Mouse (Mus musculus) ES-E14 (cell line): ENCODE data around the gene Atp6v1b1. TPM values are rescaled to one million over a fixed set of nuclear protein-coding genes. Genes with fewer than 3 reads are reported as not detected.

Source experiments
- DNase-seq: peaks from one replicate; pipeline ENCODE4 v3.0.0-alpha.2; 2013; ENCODE audit warnings: low read depth, low spot score
- H3K27ac ChIP-seq: 2 replicates; pipeline ENCODE4 v1.5.1; 2012; ENCODE audit warnings: low read depth, mild to moderate bottlenecking, low read length, moderate library complexity, mixed read lengths; ENCODE audit not compliant: poor library complexity, insufficient read depth, severe bottlenecking
- H3K36me3 ChIP-seq: 2 replicates; pipeline ENCODE4 v1.6.1; 2012; ENCODE audit warnings: mild to moderate bottlenecking, low read length, moderate library complexity, mixed read lengths; ENCODE audit not compliant: control insufficient read depth, poor library complexity, insufficient read depth, severe bottlenecking
- H3K4me1 ChIP-seq, 2 experiments: fragments of 150-350 bp in 1 of 2; sonication (generic) in 1 of 2; 2 replicates each; pipeline ENCODE4 v1.6.1; 2012; ENCODE audit warnings: low read length in 2 of 2, mild to moderate bottlenecking in 1 of 2, mixed read lengths in 1 of 2; ENCODE audit not compliant: control insufficient read depth in 2 of 2, insufficient read depth in 2 of 2, poor library complexity in 1 of 2
- H3K4me3 ChIP-seq, 2 experiments: fragments of 150-350 bp in 1 of 2; sonication (generic) in 1 of 2; 2 replicates each; pipeline ENCODE4 v1.5.1; 2012; ENCODE audit warnings: low read length in 2 of 2, low read depth in 1 of 2, mild to moderate bottlenecking in 1 of 2, mixed read lengths in 1 of 2; ENCODE audit not compliant: insufficient read depth in 1 of 2, poor library complexity in 1 of 2, severe bottlenecking in 1 of 2
- H3K9ac ChIP-seq: 2 replicates; pipeline ENCODE4 v1.6.1; 2012; ENCODE audit warnings: low read depth, mild to moderate bottlenecking, low read length, mixed read lengths; ENCODE audit not compliant: poor library complexity, insufficient read depth, severe bottlenecking
- H3K9me3 ChIP-seq: fragments of 150-350 bp; sonication (generic); 2 replicates; pipeline ENCODE4 v1.6.1; 2012; ENCODE audit warnings: low read depth, mild to moderate bottlenecking, low read length; ENCODE audit not compliant: control insufficient read depth, insufficient read depth
- CHD2 ChIP-seq: IDR thresholded peaks from 2 replicates; pipeline ENCODE4 v1.6.1; 2014; ENCODE audit warnings: mild to moderate bottlenecking, low read depth, low read length, inconsistent platforms
- HCFC1 ChIP-seq: IDR thresholded peaks from 2 replicates; pipeline ENCODE4 v1.6.1; 2012; ENCODE audit warnings: low read length, inconsistent platforms, borderline replicate concordance; ENCODE audit not compliant: insufficient read depth
- MAFK ChIP-seq: IDR thresholded peaks from 2 replicates; pipeline ENCODE4 v1.6.1; 2014; ENCODE audit warnings: mild to moderate bottlenecking, low read depth, low read length, inconsistent platforms; ENCODE audit not compliant: insufficient read depth
- ZC3H11A ChIP-seq: IDR thresholded peaks from 2 replicates; pipeline ENCODE4 v1.6.1; 2012; ENCODE audit warnings: low read depth, mild to moderate bottlenecking, inconsistent platforms, low read length, borderline replicate concordance
- ZNF384 ChIP-seq: IDR thresholded peaks from 2 replicates; pipeline ENCODE4 v1.6.1; 2012; ENCODE audit warnings: low read depth, low read length, inconsistent platforms
- in situ Hi-C, 2 experiments: fragments of 600-800 bp; cut with MboI; formaldehyde crosslinking; loops; one replicate each; pipeline ENCODE4 v1.15.1; 2025; ENCODE audit warnings: low sequenced_read_pairs in 2 of 2, inconsistent platforms in 1 of 2; ENCODE audit not compliant: unreplicated experiment in 2 of 2
- total RNA-seq: library from RNA; depleted of rRNA; stranded (reverse); fragments of 300-350 nt; gene quantifications from 2 replicates; pipeline ENCODE4 v1.2.3, GENCODE M21; 2012

The Atp6v1b1 gene
- total RNA-seq, 1 experiment = not detected

- no peak for DNase-seq
- H3K9me3 ChIP-seq = no peaks in the 10 kb centered on the region
- TF ChIP-seq CHD2 (no peak), ZNF384 (no peak), ZC3H11A (no peak), HCFC1 (no peak), MAFK (no peak)
- peak overlapping the region; percentile 82 to 93 for H3K4me3 ChIP-seq
- in situ Hi-C loops = no loop called here
- H3K36me3 ChIP-seq = peaks cover 22% of the 10 kb centered on the region; the same call in 1 of the 2 replicates
- H3K27ac ChIP-seq = no peak overlapping the region
- H3K4me1 ChIP-seq = peaks cover 0 to 5% of the 10 kb centered on the region in 2 experiments; a peak in 2 of 4 replicates
- peak overlapping the region; percentile 77 for H3K9ac ChIP-seq
Observed at GRCm38 (mm10) chr6:83774781-83775563, 32.2 kb downstream of the Atp6v1b1 start.

- TF ChIP-seq HCFC1 = peak; percentile 73; the same call in 1 of the 2 replicates
- TF ChIP-seq CHD2 = no peak
- in situ Hi-C loops = no loop called here
- Histone ChIP-seq H3K4me3 (peak within 1 kb of the TSS; percentile 82 to 93), H3K36me3 (peaks cover 20% of the 10 kb centered on the region; the same call in 1 of the 2 replicates), H3K4me1 (peaks cover 0 to 5% of the 10 kb centered on the region in 2 experiments; a peak in 2 of 4 replicates), H3K27ac (peak within 1 kb of the TSS; percentile 18; the same call in 1 of the 2 replicates), H3K9me3 (no peaks in the 10 kb centered on the region), H3K9ac (peak within 1 kb of the TSS; percentile 81)
- peak; percentile 88 for DNase-seq
Observed at GRCm38 (mm10) chr6:83775638-83776293, 33.0 kb downstream of the Atp6v1b1 start, which contains the start of gene Tex261. Tex261 (minus strand) TSS chr6:83775813.

- in situ Hi-C loops = no loop called here
- Histone ChIP-seq H3K9me3 (no peaks in the 10 kb centered on the region), H3K27ac (no peak overlapping the region), H3K4me3 (no peak overlapping the region), H3K4me1 (peaks cover 0 to 5% of the 10 kb centered on the region in 2 experiments; a peak in 2 of 4 replicates), H3K9ac (no peak overlapping the region), H3K36me3 (peaks cover 4% of the 10 kb centered on the region; the same call in 1 of the 2 replicates)
- no peak for TF ChIP-seq ZC3H11A
- no peak for TF ChIP-seq ZNF384
- TF ChIP-seq MAFK = no peak
- no peak for TF ChIP-seq CHD2
- no peak for TF ChIP-seq HCFC1
- no peak for DNase-seq
Observed at GRCm38 (mm10) chr6:83778306-83778705, 35.5 kb downstream of the Atp6v1b1 start.

GRCm38 (mm10) chr6:83779026-83779425 is 36.2 kb downstream of the Atp6v1b1 start:
- in situ Hi-C loops = no loop called here

More at GRCm38 (mm10) chr6:83779026-83779425, 36.2 kb downstream of the Atp6v1b1 start:
- DNase-seq = no peak
- peaks cover 0 to 5% of the 10 kb centered on the region in 2 experiments; a peak in 2 of 4 replicates for H3K4me1 ChIP-seq
- H3K36me3 ChIP-seq = no peaks in the 10 kb centered on the region
- TF ChIP-seq ZC3H11A = peak; percentile 71; the same call in 1 of the 2 replicates
- no peak for TF ChIP-seq HCFC1
- TF ChIP-seq ZNF384 = no peak
- H3K4me3 ChIP-seq = no peak overlapping the region
- H3K9ac ChIP-seq = no peak overlapping the region
- no peak overlapping the region for H3K27ac ChIP-seq
- no peaks in the 10 kb centered on the region for H3K9me3 ChIP-seq
